Mouse (Mus musculus) kidney, postnatal 0 days (tissue): ENCODE measurements around the gene Flot2. TPM values are rescaled to one million over a fixed set of nuclear protein-coding genes. Genes with fewer than 3 reads are reported as not detected.
"Not testable (repeated sequence)": the region's sequence is repeated elsewhere in the genome, so short reads cannot be mapped to it uniquely, and the experiment has no call there.

Experiments
- ATAC-seq: fragments of 200-750 bp; cut with Nextera tagmentation; replicated peaks from 2 replicates; pipeline ENCODE4 v1.8.0; 2017; ENCODE audit warnings: low read depth, moderate number of reproducible peaks, moderate TSS enrichment, moderate library complexity; ENCODE audit not compliant: low FRiP score
- DNase-seq: peaks from one replicate; pipeline ENCODE4 v3.0.0-alpha.2; 2016; ENCODE audit warnings: low spot score
- H3K27ac ChIP-seq: fragments of 300-500 bp; sonication (generic); 2 replicates; pipeline ENCODE4 v1.5.1; 2014; ENCODE audit warnings: mild to moderate bottlenecking
- H3K27me3 ChIP-seq: fragments of 300-500 bp; sonication (generic); 2 replicates; pipeline ENCODE4 v1.6.1; 2014; ENCODE audit warnings: low read length, mixed read lengths; ENCODE audit not compliant: insufficient read depth
- H3K36me3 ChIP-seq: fragments of 300-500 bp; sonication (generic); 2 replicates; pipeline ENCODE4 v1.6.1; 2014; ENCODE audit warnings: low read length, mixed read lengths; ENCODE audit not compliant: insufficient read depth
- H3K4me1 ChIP-seq: fragments of 300-500 bp; sonication (generic); replicated peaks from 2 replicates; pipeline ENCODE4 v1.6.1; 2014; ENCODE audit warnings: antibody characterized with exemption, low read length, mixed read lengths; ENCODE audit not compliant: insufficient read depth
- H3K4me2 ChIP-seq: fragments of 300-500 bp; sonication (generic); 2 replicates; pipeline ENCODE4 v1.6.1; 2014; ENCODE audit warnings: mild to moderate bottlenecking, low read length, moderate library complexity, mixed read lengths
- H3K4me3 ChIP-seq: fragments of 300-500 bp; sonication (generic); replicated peaks from 2 replicates; pipeline ENCODE4 v1.5.1; 2014; ENCODE audit warnings: low read depth, low read length
- H3K9ac ChIP-seq: fragments of 300-500 bp; sonication (generic); 2 replicates; pipeline ENCODE4 v1.6.1; 2014; ENCODE audit warnings: low read depth, low read length
- H3K9me3 ChIP-seq: fragments of 300-500 bp; sonication (generic); replicated peaks from 2 replicates; pipeline ENCODE4 v1.6.1; 2016; ENCODE audit warnings: low read length, inconsistent platforms, mixed read lengths
- CTCF ChIP-seq: IDR thresholded peaks from 2 replicates; pipeline ENCODE4 v1.5.1; 2016; ENCODE audit warnings: antibody characterized with exemption, low read depth, mild to moderate bottlenecking, moderate library complexity
- WGBS: fragments of 180-500 bp; shearing (Covaris S2); extraction: QIAGEN DNeasy Blood & Tissue Kit; methylation state at CpG from one replicate; pipeline ENCODE4 v1.1.7; 2014; 5-methylcytosine and 5-hydroxymethylcytosine counted together
- polyA plus RNA-seq: library from polyadenylated mRNA; unstranded; fragments of >200 nt; fragmentation: Nextera tagmentation; extraction: Ambion mirVana; gene quantifications from 2 replicates; pipeline ENCODE4 v1.2.1, GENCODE M21; 2015

Gene Flot2
- polyA plus RNA-seq, 1 experiment from 2014 or later = 38.5 TPM

DNA sequence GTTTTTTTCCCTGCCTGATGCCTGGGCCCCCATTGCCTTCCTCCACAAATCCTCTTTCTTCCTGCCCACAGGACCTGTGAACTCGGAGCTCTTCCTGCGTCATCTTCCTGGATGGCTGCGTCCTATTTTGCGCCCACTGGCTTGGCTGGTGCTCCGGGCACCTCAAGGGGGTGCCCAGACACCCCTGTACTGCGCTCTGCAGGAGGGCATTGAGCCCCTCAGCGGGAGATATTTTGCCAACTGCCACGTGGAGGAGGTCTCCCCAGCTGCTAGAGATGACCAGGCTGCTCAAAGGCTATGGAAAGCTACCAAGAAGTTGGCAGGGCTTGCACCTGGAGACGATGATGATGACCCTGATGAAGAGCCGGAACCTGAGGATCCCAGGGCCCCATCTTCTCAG, 940 bp upstream of the Flot2 start:
- H3K4me3 ChIP-seq = no peak overlapping the region
- DNase-seq (no peak), ATAC-seq (no peak)
- H3K27me3 ChIP-seq = no peaks in the 10 kb centered on the region
- WGBS = 84% methylated on average over 10 of the region's 10 CpGs
- no peaks in the 10 kb centered on the region for H3K36me3 ChIP-seq
- H3K4me1 ChIP-seq = peaks cover 7% of the 10 kb centered on the region; the same call in 1 of the 2 replicates
- no peak overlapping the region for H3K4me2 ChIP-seq
- H3K9ac ChIP-seq = no peak overlapping the region
- H3K27ac ChIP-seq = no peak overlapping the region
- no peaks in the 10 kb centered on the region for H3K9me3 ChIP-seq
- no peak for TF ChIP-seq CTCF

- no peaks in the 10 kb centered on the region for H3K9me3 ChIP-seq
- H3K9ac ChIP-seq = no peak overlapping the region
- no peaks in the 10 kb centered on the region for H3K36me3 ChIP-seq
- ATAC-seq = no peak
- peaks cover 5% of the 10 kb centered on the region; the same call in 1 of the 2 replicates for H3K4me1 ChIP-seq
- DNase-seq = no peak
- no peak overlapping the region for H3K4me3 ChIP-seq
- H3K27me3 ChIP-seq = no peaks in the 10 kb centered on the region
- TF ChIP-seq CTCF = peak; percentile 57
- WGBS = 65% methylated on average over 2 of the region's 2 CpGs
- H3K27ac ChIP-seq = no peak overlapping the region
- H3K4me2 ChIP-seq = no peak overlapping the region
Measured at GRCm38 (mm10) chr11:78040878-78041277, 3.1 kb downstream of the Flot2 start.

DNA sequence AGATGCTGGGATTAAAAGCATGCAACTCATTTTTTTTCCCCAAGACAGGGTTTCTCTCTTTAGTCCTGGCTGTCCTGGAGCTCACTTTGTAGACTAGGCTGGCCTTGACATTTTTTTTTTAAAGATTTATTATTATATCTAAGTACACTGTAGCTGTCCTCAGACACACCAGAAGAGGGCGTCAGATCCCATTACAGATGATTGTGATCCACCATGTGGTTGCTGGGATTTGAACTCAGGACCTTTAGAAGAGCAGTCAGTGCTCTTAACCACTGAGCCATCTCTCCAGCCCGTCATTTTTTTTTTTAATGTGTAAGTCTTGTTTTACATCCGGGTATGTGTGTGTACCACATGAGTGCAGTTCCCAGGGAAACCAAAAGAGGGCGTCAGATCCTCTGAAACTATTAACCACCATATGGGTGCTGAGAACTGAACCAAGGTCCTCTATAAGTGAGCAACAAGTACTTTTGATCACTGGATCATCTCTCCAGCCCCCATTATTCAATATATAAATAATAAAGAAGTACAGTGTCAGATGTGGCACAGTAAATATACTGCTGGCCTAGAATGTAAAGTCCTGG, 4.6 kb downstream of the Flot2 start:
- H3K4me1 ChIP-seq, H3K27ac ChIP-seq, H3K9me3 ChIP-seq, ATAC-seq, H3K36me3 ChIP-seq, H3K4me2 ChIP-seq, H3K27me3 ChIP-seq, H3K9ac ChIP-seq, DNase-seq, H3K4me3 ChIP-seq: not testable (repeated sequence)
- TF ChIP-seq CTCF = 0 out of 2 replicates have a peak, but pooled peaks have one; percentile 7
- 90% methylated on average over 4 of the region's 4 CpGs for WGBS

DNA sequence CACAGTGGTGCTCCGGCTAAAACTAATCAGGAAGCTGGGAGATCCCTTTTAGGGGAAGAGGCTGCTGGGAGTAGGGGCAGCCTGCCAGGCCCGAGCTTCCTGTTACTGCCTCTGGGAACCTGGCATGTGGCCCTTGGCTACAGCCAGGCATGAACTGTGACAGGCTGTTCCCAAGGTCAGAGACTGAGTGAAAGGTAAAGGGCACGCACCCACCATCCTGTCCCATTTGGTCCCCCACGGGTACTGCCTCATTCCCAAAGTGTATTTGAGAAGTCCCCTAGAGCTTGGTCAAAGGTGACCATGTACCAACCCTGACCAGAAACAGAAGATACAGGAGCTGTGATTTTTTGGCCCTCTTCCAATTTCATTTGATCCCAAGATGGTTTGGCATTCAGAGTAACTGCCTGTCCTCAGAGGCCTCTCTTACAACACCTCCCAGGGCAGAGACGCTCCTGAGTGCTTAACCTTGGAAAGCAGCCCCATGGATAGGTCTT, 7.1 kb downstream of the Flot2 start:
- H3K9ac ChIP-seq = no peak overlapping the region
- H3K27me3 ChIP-seq = no peaks in the 10 kb centered on the region
- H3K36me3 ChIP-seq = no peaks in the 10 kb centered on the region
- WGBS = 48% methylated on average over 5 of the region's 5 CpGs
- no peak overlapping the region for H3K4me2 ChIP-seq
- ATAC-seq (no peak; the same call in 1 of the 2 replicates), DNase-seq (peak; percentile 24)
- H3K4me3 ChIP-seq = no peak overlapping the region
- peak overlapping the region; percentile 52; the same call in 1 of the 2 replicates for H3K27ac ChIP-seq
- H3K4me1 ChIP-seq = no peaks in the 10 kb centered on the region
- no peak for TF ChIP-seq CTCF
- H3K9me3 ChIP-seq = no peaks in the 10 kb centered on the region

DNA sequence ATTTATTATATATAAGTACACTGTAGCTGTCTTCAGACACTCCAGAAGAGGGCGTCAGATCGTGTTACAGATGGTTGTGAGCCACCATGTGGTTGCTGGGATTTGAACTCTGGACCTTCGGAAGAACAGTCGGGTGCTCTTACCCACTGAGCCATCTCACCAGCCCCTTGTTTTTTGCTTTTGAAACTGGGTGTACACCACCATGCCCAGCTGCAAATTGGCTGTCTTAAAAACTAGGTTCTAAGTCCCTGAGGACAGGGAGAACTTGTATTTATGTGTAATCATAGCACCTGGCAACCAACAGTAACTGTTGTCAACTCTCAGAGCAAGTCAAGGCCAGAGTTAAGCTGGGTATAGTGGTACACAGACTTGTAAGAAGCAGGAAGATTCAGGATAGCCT, 10.9 kb downstream of the Flot2 start:
- H3K27ac ChIP-seq, H3K4me1 ChIP-seq, H3K9ac ChIP-seq, H3K27me3 ChIP-seq, H3K4me3 ChIP-seq, ATAC-seq, DNase-seq, H3K36me3 ChIP-seq, H3K9me3 ChIP-seq, H3K4me2 ChIP-seq: not testable (repeated sequence)
- 95% methylated on average over 3 of the region's 4 CpGs for WGBS

DNA sequence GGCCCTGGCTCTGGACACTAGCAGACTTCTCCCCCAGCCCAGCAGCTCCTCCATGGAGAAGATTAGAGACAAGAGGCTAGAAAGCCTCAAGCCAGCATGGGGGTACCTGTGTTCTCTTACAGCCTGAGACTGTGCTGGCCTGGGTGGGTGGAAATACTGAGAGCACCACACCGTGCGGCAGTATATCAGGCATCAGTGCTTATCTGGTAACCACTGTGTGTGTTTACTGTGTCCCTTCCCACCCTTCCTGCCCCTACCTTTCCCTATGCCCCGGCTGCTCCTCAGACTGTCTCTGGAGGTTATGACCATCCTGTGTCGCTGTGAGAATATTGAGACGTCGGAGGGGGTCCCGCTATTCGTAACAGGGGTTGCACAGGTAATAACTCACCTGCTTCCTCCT, 15.3 kb downstream of the Flot2 start:
- WGBS = 85% methylated on average over 8 of the region's 8 CpGs
- Histone ChIP-seq H3K36me3 (peaks cover 28% of the 10 kb centered on the region; the same call in 1 of the 2 replicates), H3K9me3 (no peaks in the 10 kb centered on the region), H3K9ac (no peak overlapping the region), H3K4me1 (no peaks in the 10 kb centered on the region), H3K4me3 (no peak overlapping the region), H3K4me2 (no peak overlapping the region), H3K27ac (no peak overlapping the region), H3K27me3 (no peaks in the 10 kb centered on the region)
- ATAC-seq (no peak), DNase-seq (no peak)
- no peak for TF ChIP-seq CTCF

GRCm38 (mm10) chr11:78056946-78057345, 19.2 kb downstream of the Flot2 start:
- H3K4me3 ChIP-seq = no peak overlapping the region
- 57% methylated on average over 8 of the region's 8 CpGs for WGBS
- peaks cover 37% of the 10 kb centered on the region for H3K36me3 ChIP-seq
- H3K27me3 ChIP-seq = no peaks in the 10 kb centered on the region
- no peak overlapping the region for H3K4me2 ChIP-seq
- H3K27ac ChIP-seq = no peak overlapping the region
- H3K4me1 ChIP-seq = no peaks in the 10 kb centered on the region
- no peak overlapping the region for H3K9ac ChIP-seq
- peak; percentile 63; the same call in 1 of the 2 replicates for ATAC-seq
- TF ChIP-seq CTCF = no peak
- DNase-seq = peak; percentile 65
- H3K9me3 ChIP-seq = no peaks in the 10 kb centered on the region
